Mouse (Mus musculus): ENCODE data around the gene Zfp61. TPM values are rescaled to one million over a fixed set of nuclear protein-coding genes. Genes with fewer than 3 reads are reported as not detected.

The Zfp61 gene
- polyA plus RNA-seq (2015; fragmentation: Nextera tagmentation; extraction: Ambion mirVana): 15.7 and 16.7 TPM in 2 replicates

GRCm38 (mm10) chr7:24300771-24301282 is at the start of gene Zfp61:
Gene Zfp61, minus strand, starts transcription at chr7:24301232.
- 0 out of 2 replicates have a peak within 1 kb of the TSS, but pooled peaks have one; percentile 39 for H3K27ac ChIP-seq (ENCODE audit: low read length)
- H3K36me3 ChIP-seq (ENCODE audit: insufficient read depth, low read length): 0 out of 2 replicates have a peak, but pooled peaks cover 2% of the 10 kb centered on the region
- peak within 1 kb of the TSS; percentile 65 for H3K4me3 ChIP-seq (ENCODE audit: low read depth, low read length)
- no peaks in the 10 kb centered on the region for H3K27me3 ChIP-seq (replicated peaks; ENCODE audit: insufficient read depth, low read length)
- ATAC-seq (peak; percentile 71), DNase-seq (ENCODE audit: low spot score) (peak; percentile 88)
- no peak within 1 kb of the TSS for H3K9ac ChIP-seq (replicated peaks; ENCODE audit: low read depth)
- peaks cover 4% of the 10 kb centered on the region; the same call in 1 of the 2 replicates for H3K4me1 ChIP-seq (ENCODE audit: insufficient read depth, low read depth, low read length)
- TF ChIP-seq CTCF (IDR thresholded peaks at IDR 0.05): no peak
- no peak for TF ChIP-seq EP300 (IDR thresholded peaks at IDR 0.05)
- no peaks in the 10 kb centered on the region for H3K9me3 ChIP-seq (ENCODE audit: low read length)
- WGBS: under 1% methylated on average over 13 of the region's 13 CpGs
- H3K4me2 ChIP-seq (replicated peaks; ENCODE audit: low read depth, low read length): peak within 1 kb of the TSS; percentile 86

GRCm38 (mm10) chr7:24348896-24349295 is 47.9 kb upstream of the Zfp61 start, which contains the start of gene Lypd5:
Gene Lypd5, plus strand, starts transcription at chr7:24349196.
- no peaks in the 10 kb centered on the region for H3K27me3 ChIP-seq (replicated peaks; ENCODE audit: insufficient read depth, low read length)
- H3K36me3 ChIP-seq (ENCODE audit: insufficient read depth, low read length): no peaks in the 10 kb centered on the region
- no peaks in the 10 kb centered on the region for H3K9me3 ChIP-seq (ENCODE audit: low read length)
- H3K4me3 ChIP-seq (ENCODE audit: low read depth, low read length): no peak within 1 kb of the TSS
- no peak within 1 kb of the TSS for H3K4me2 ChIP-seq (replicated peaks; ENCODE audit: low read depth, low read length)
- 43% methylated on average over 6 of the region's 6 CpGs for WGBS
- no peak for TF ChIP-seq CTCF (IDR thresholded peaks at IDR 0.05)
- no peak for TF ChIP-seq EP300 (IDR thresholded peaks at IDR 0.05)
- no peak for ATAC-seq
- no peak within 1 kb of the TSS for H3K27ac ChIP-seq (ENCODE audit: low read length)
- no peak within 1 kb of the TSS for H3K9ac ChIP-seq (replicated peaks; ENCODE audit: low read depth)
- DNase-seq (ENCODE audit: low spot score): no peak
- H3K4me1 ChIP-seq (ENCODE audit: insufficient read depth, low read depth, low read length): no peaks in the 10 kb centered on the region

- H3K27me3 ChIP-seq (replicated peaks; ENCODE audit: insufficient read depth, low read length): no peaks in the 10 kb centered on the region
- H3K9me3 ChIP-seq (ENCODE audit: low read length): no peaks in the 10 kb centered on the region
- no peak overlapping the region for H3K4me3 ChIP-seq (ENCODE audit: low read depth, low read length)
- no peak for ATAC-seq
- WGBS: 62% methylated on average over 5 of the region's 5 CpGs
- TF ChIP-seq EP300 (IDR thresholded peaks at IDR 0.05): no peak
- TF ChIP-seq CTCF (IDR thresholded peaks at IDR 0.05): no peak
- H3K4me1 ChIP-seq (ENCODE audit: insufficient read depth, low read depth, low read length): no peaks in the 10 kb centered on the region
- DNase-seq (ENCODE audit: low spot score): no peak
- no peak overlapping the region for H3K9ac ChIP-seq (replicated peaks; ENCODE audit: low read depth)
- no peak overlapping the region for H3K27ac ChIP-seq (ENCODE audit: low read length)
- H3K36me3 ChIP-seq (ENCODE audit: insufficient read depth, low read length): no peaks in the 10 kb centered on the region
- no peak overlapping the region for H3K4me2 ChIP-seq (replicated peaks; ENCODE audit: low read depth, low read length)
Observed at GRCm38 (mm10) chr7:24346444-24346843, 45.4 kb upstream of the Zfp61 start.

- ATAC-seq (no peak), DNase-seq (ENCODE audit: low spot score) (no peak)
- TF ChIP-seq CTCF (IDR thresholded peaks at IDR 0.05) (no peak), EP300 (IDR thresholded peaks at IDR 0.05) (no peak)
- Histone ChIP-seq H3K36me3 (ENCODE audit: insufficient read depth, low read length) (no peaks in the 10 kb centered on the region), H3K27ac (ENCODE audit: low read length) (no peak overlapping the region), H3K27me3 (replicated peaks; ENCODE audit: insufficient read depth, low read length) (no peaks in the 10 kb centered on the region), H3K4me1 (ENCODE audit: insufficient read depth, low read depth, low read length) (no peaks in the 10 kb centered on the region), H3K4me3 (ENCODE audit: low read depth, low read length) (no peak overlapping the region), H3K9ac (replicated peaks; ENCODE audit: low read depth) (no peak overlapping the region), H3K4me2 (replicated peaks; ENCODE audit: low read depth, low read length) (no peak overlapping the region), H3K9me3 (ENCODE audit: low read length) (no peaks in the 10 kb centered on the region)
- 70% methylated on average over 7 of the region's 7 CpGs for WGBS
Observed at GRCm38 (mm10) chr7:24343701-24344272, 42.8 kb upstream of the Zfp61 start.

GRCm38 (mm10) chr7:24338241-24338640 is 37.2 kb upstream of the Zfp61 start:
- no peak overlapping the region for H3K9ac ChIP-seq (replicated peaks; ENCODE audit: low read depth)
- no peaks in the 10 kb centered on the region for H3K9me3 ChIP-seq (ENCODE audit: low read length)
- TF ChIP-seq CTCF (IDR thresholded peaks at IDR 0.05) (peak; percentile 25), EP300 (IDR thresholded peaks at IDR 0.05) (no peak)
- no peak overlapping the region for H3K27ac ChIP-seq (ENCODE audit: low read length)
- no peaks in the 10 kb centered on the region; the same call in 1 of the 2 replicates for H3K27me3 ChIP-seq (replicated peaks; ENCODE audit: insufficient read depth, low read length)
- ATAC-seq: no peak
- 47% methylated on average over 2 of the region's 2 CpGs for WGBS
- no peak overlapping the region for H3K4me3 ChIP-seq (ENCODE audit: low read depth, low read length)
- no peak overlapping the region for H3K4me2 ChIP-seq (replicated peaks; ENCODE audit: low read depth, low read length)
- no peaks in the 10 kb centered on the region for H3K4me1 ChIP-seq (ENCODE audit: insufficient read depth, low read depth, low read length)
- no peaks in the 10 kb centered on the region for H3K36me3 ChIP-seq (ENCODE audit: insufficient read depth, low read length)
- DNase-seq (ENCODE audit: low spot score): no peak

- WGBS: 6% methylated on average over 5 of the region's 5 CpGs
- no peaks in the 10 kb centered on the region for H3K36me3 ChIP-seq (ENCODE audit: insufficient read depth, low read length)
- DNase-seq (ENCODE audit: low spot score): peak; percentile 83
- no peaks in the 10 kb centered on the region for H3K9me3 ChIP-seq (ENCODE audit: low read length)
- TF ChIP-seq EP300 (IDR thresholded peaks at IDR 0.05): no peak
- peak; percentile 79 for TF ChIP-seq CTCF (IDR thresholded peaks at IDR 0.05)
- no peak overlapping the region for H3K9ac ChIP-seq (replicated peaks; ENCODE audit: low read depth)
- H3K27me3 ChIP-seq (replicated peaks; ENCODE audit: insufficient read depth, low read length): no peaks in the 10 kb centered on the region; the same call in 1 of the 2 replicates
- no peak overlapping the region for H3K4me2 ChIP-seq (replicated peaks; ENCODE audit: low read depth, low read length)
- no peak overlapping the region for H3K27ac ChIP-seq (ENCODE audit: low read length)
- H3K4me1 ChIP-seq (ENCODE audit: insufficient read depth, low read depth, low read length): no peaks in the 10 kb centered on the region
- H3K4me3 ChIP-seq (ENCODE audit: low read depth, low read length): no peak overlapping the region
- no peak for ATAC-seq
Observed at GRCm38 (mm10) chr7:24335699-24336309, 34.8 kb upstream of the Zfp61 start.
